Mouse (Mus musculus) heart, embryonic 13.5 days (tissue): Measurements from ENCODE around the gene Rps11. TPM values are rescaled to one million over a fixed set of nuclear protein-coding genes. Genes with fewer than 3 reads are reported as not detected.
"Not testable (repeated sequence)": the region's sequence is repeated elsewhere in the genome, so short reads cannot be mapped to it uniquely, and the experiment has no call there.

Experiments
- ATAC-seq: fragments of 200-750 bp; cut with Nextera tagmentation; 2 replicates; pipeline ENCODE4 v1.8.0; 2017; ENCODE audit warnings: moderate TSS enrichment; ENCODE audit not compliant: insufficient number of reproducible peaks, low FRiP score, low TSS enrichment; ENCODE audit errors: extremely low read depth
- H3K27ac ChIP-seq: fragments of 300-500 bp; sonication (generic); replicated peaks from 2 replicates; pipeline ENCODE4 v1.5.1; 2015; ENCODE audit warnings: moderate library complexity, mild to moderate bottlenecking, inconsistent platforms
- H3K27me3 ChIP-seq: fragments of 300-500 bp; sonication (generic); replicated peaks from 2 replicates; pipeline ENCODE4 v1.6.1; 2015; ENCODE audit warnings: mild to moderate bottlenecking, inconsistent platforms
- H3K36me3 ChIP-seq: fragments of 300-500 bp; sonication (generic); 2 replicates; pipeline ENCODE4 v1.6.1; 2015; ENCODE audit warnings: mild to moderate bottlenecking, inconsistent platforms
- H3K4me1 ChIP-seq: fragments of 300-500 bp; sonication (generic); 2 replicates; pipeline ENCODE4 v1.6.1; 2015; ENCODE audit warnings: inconsistent platforms
- H3K4me2 ChIP-seq: fragments of 300-500 bp; sonication (generic); 2 replicates; pipeline ENCODE4 v1.6.1; 2015; ENCODE audit warnings: inconsistent platforms, mild to moderate bottlenecking, moderate library complexity
- H3K4me3 ChIP-seq: fragments of 300-500 bp; sonication (generic); 2 replicates; pipeline ENCODE4 v1.5.1; 2015; ENCODE audit warnings: moderate library complexity, mild to moderate bottlenecking, inconsistent platforms
- H3K9ac ChIP-seq: fragments of 300-500 bp; sonication (generic); 2 replicates; pipeline ENCODE4 v1.6.1; 2015; ENCODE audit warnings: inconsistent platforms, mild to moderate bottlenecking, moderate library complexity
- H3K9me3 ChIP-seq: fragments of 300-500 bp; sonication (generic); 2 replicates; pipeline ENCODE4 v1.6.1; 2016; ENCODE audit warnings: inconsistent platforms
- WGBS: fragments of 180-500 bp; shearing (Covaris S2); methylation state at CpG from one replicate; pipeline ENCODE4 v1.1.7; 2015; ENCODE audit warnings: mixed read lengths; 5-methylcytosine and 5-hydroxymethylcytosine counted together
- polyA plus RNA-seq: library from polyadenylated mRNA; unstranded; fragments of >200 nt; fragmentation: Nextera tagmentation; extraction: Ambion mirVana; gene quantifications from 2 replicates; pipeline ENCODE4 v1.2.1, GENCODE M21; 2015

The Rps11 gene
- polyA plus RNA-seq, 1 experiment from 2014 or later = 982 TPM

DNA sequence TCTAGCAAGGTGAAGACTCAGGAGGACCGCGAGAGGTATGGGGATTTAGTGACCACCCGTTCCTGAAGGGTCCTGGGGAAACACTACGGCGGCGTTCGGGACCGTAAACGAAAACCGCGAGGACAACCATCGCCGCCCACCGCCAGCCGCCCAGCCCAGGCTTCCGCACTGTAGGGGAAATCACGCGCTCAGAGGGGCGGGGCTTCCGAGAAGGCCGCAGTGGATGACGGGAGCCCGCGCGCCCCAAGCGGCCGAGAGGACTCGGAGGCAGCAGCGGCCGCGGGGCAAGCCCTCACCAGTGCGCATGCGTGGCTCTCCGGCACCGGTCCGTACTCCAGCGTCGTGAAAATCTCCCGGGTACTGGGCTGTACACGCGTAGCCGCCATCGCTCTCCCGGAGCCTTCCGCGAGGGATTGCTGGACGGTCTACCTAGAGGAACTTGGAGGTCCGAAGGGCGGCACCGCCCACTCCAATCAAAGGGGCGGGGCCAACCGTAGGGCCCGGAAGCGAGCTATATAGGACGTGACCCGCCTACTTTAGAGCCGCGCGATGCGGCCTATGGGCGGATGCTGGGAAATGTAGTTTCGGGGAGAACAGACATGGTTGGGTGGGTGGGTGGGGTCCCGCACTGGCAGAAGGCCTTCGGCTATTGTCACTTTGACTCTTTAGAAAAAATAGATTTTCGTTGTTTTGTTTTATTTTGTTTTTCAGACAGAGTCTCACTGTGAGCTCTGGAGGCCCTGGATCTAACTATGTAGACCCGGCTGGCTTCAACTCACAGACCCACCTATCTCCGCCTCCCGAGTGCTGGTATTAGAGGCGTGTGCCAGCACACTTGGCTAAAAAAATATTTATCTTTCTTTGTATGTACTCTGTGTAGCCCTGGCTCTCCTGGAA, 30.1 kb upstream of the Rps11 start, which contains the start of the genes Pih1d1 and Aldh16a1:
Pih1d1 (plus strand) TSS at position 208 of the 897 bp plus-strand sequence.
Aldh16a1 (minus strand) TSS at position 489 of the 897 bp plus-strand sequence.
- 4% methylated on average over 69 of the region's 69 CpGs for WGBS
- Histone ChIP-seq H3K4me1 (peaks cover 21% of the 10 kb centered on the region), H3K4me2 (peak within 1 kb of the TSS; percentile 77), H3K9ac (peak within 1 kb of the TSS; percentile 95), H3K27me3 (no peaks in the 10 kb centered on the region), H3K36me3 (peaks cover 31% of the 10 kb centered on the region), H3K27ac (peak within 1 kb of the TSS; percentile 95), H3K4me3 (peak within 1 kb of the TSS; percentile 70), H3K9me3 (no peaks in the 10 kb centered on the region)
- peak; percentile 89 for ATAC-seq

DNA sequence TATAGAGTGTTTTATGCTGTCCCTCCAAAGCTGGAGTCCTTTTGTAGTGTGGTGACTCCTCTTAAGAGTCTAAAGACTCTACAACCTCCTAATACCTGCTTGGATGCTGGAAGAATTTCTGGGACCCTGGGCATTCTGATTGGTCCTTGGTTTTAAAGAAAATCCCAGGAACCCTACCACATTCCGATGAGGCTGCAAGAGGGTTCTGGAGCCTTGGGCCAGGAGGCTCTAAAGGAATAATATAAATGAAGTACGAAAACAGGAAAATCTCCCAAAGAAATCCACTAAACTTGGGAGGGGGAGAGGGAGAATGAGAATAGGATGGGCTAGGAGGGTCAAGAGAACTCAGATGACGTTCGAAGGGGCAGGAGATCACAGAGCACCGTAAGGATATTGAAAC, 29.3 kb upstream of the Rps11 start:
- 1% methylated on average over 5 of the region's 5 CpGs for WGBS
- H3K4me3 ChIP-seq = peak overlapping the region; percentile 70
- H3K27me3 ChIP-seq = no peaks in the 10 kb centered on the region
- peak overlapping the region; percentile 95 for H3K27ac ChIP-seq
- ATAC-seq = no peak
- H3K4me2 ChIP-seq = peak overlapping the region; percentile 77
- peaks cover 21% of the 10 kb centered on the region for H3K4me1 ChIP-seq
- no peaks in the 10 kb centered on the region for H3K9me3 ChIP-seq
- peaks cover 24% of the 10 kb centered on the region for H3K36me3 ChIP-seq
- H3K9ac ChIP-seq = peak overlapping the region; percentile 95

DNA sequence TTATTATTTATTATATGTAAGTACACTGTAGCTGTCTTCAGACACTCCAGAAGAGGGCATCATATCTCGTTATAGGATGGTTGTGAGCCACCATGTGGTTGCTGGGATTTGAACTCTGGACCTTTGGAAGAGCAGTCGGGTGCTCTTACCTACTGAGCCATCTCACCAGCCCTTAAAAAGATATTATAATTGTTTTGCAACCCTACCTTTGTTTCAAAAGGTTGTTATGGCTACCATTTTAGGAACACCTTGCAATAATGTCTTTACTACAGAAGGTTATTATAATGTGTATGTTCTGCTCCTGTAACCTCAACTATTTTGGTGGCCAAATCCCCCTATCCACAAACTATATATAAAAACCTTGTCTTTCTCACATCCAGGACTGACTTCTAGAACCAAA, 28.8 kb upstream of the Rps11 start:
- Histone ChIP-seq H3K4me2 (peak overlapping the region; percentile 77), H3K4me1 (peaks cover 24% of the 10 kb centered on the region), H3K9ac (peak overlapping the region; percentile 95; the same call in 1 of the 2 replicates), H3K4me3 (peak overlapping the region; percentile 70; the same call in 1 of the 2 replicates), H3K36me3 (peaks cover 21% of the 10 kb centered on the region)
- not testable (repeated sequence) for H3K27ac ChIP-seq, H3K9me3 ChIP-seq, H3K27me3 ChIP-seq, ATAC-seq
- 88% methylated on average over 2 of the region's 2 CpGs for WGBS

GRCm38 (mm10) chr7:45151303-45151702, 27.1 kb upstream of the Rps11 start:
- peaks cover 24% of the 10 kb centered on the region for H3K36me3 ChIP-seq
- 0 out of 2 replicates have a peak overlapping the region, but pooled peaks have one; percentile 4 for H3K9ac ChIP-seq
- H3K9me3 ChIP-seq = no peaks in the 10 kb centered on the region
- peaks cover 24% of the 10 kb centered on the region for H3K4me1 ChIP-seq
- no peak overlapping the region for H3K27ac ChIP-seq
- no peaks in the 10 kb centered on the region for H3K27me3 ChIP-seq
- no peak overlapping the region for H3K4me3 ChIP-seq
- H3K4me2 ChIP-seq = no peak overlapping the region
- 52% methylated on average over 11 of the region's 11 CpGs for WGBS
- no peak for ATAC-seq

DNA sequence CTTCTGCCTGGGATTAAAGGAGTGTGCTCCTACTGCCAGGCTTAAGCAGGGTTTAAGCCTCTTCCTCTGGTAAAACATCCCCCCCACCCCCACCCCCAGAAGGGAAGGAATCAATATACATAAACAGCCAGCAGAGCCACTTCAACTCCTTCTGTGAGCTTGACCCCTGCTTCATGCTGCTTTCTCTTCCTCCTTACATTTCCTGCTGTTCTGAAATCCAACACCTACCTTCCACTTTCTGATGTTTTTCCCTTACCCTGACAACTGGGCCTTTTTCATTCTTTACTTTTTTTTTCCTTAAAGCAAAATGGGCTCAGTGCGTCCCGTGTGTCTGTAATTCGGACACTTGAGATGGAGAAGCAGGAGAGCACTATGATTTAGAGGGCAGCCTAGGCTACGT, 26.1 kb upstream of the Rps11 start:
- H3K36me3 ChIP-seq = peaks cover 29% of the 10 kb centered on the region
- peak overlapping the region; percentile 19; the same call in 1 of the 2 replicates for H3K9ac ChIP-seq
- no peak for ATAC-seq
- peaks cover 23% of the 10 kb centered on the region for H3K4me1 ChIP-seq
- H3K9me3 ChIP-seq = no peaks in the 10 kb centered on the region
- H3K27me3 ChIP-seq = no peaks in the 10 kb centered on the region
- H3K4me2 ChIP-seq = no peak overlapping the region
- H3K4me3 ChIP-seq = no peak overlapping the region
- H3K27ac ChIP-seq = no peak overlapping the region; the same call in 1 of the 2 replicates
- WGBS = 58% methylated on average over 4 of the region's 4 CpGs

- H3K27ac ChIP-seq = no peak overlapping the region
- H3K4me1 ChIP-seq = peaks cover 16% of the 10 kb centered on the region
- WGBS = 66% methylated on average over 6 of the region's 6 CpGs
- H3K9me3 ChIP-seq = no peaks in the 10 kb centered on the region
- H3K27me3 ChIP-seq = no peaks in the 10 kb centered on the region
- H3K36me3 ChIP-seq = peaks cover 37% of the 10 kb centered on the region
- no peak overlapping the region for H3K4me3 ChIP-seq
- no peak for ATAC-seq
- no peak overlapping the region for H3K4me2 ChIP-seq
- H3K9ac ChIP-seq = no peak overlapping the region
These were observed 25.3 kb upstream of the Rps11 start for GRCm38 (mm10) chr7:45149545-45149944.

- Histone ChIP-seq H3K4me3 (no peak overlapping the region), H3K27me3 (no peaks in the 10 kb centered on the region), H3K9ac (no peak overlapping the region), H3K27ac (peak overlapping the region; percentile 26; the same call in 1 of the 2 replicates), H3K36me3 (peaks cover 46% of the 10 kb centered on the region), H3K4me2 (no peak overlapping the region), H3K4me1 (peaks cover 15% of the 10 kb centered on the region), H3K9me3 (no peaks in the 10 kb centered on the region)
- 40% methylated on average over 4 of the region's 4 CpGs for WGBS
- ATAC-seq = no peak
These were observed 24.4 kb upstream of the Rps11 start for GRCm38 (mm10) chr7:45148534-45149098.

GRCm38 (mm10) chr7:45147899-45148298, 23.7 kb upstream of the Rps11 start:
- Histone ChIP-seq H3K27ac (peak overlapping the region; percentile 26; the same call in 1 of the 2 replicates), H3K4me2 (no peak overlapping the region), H3K27me3 (no peaks in the 10 kb centered on the region), H3K9me3 (no peaks in the 10 kb centered on the region), H3K9ac (no peak overlapping the region), H3K4me1 (peaks cover 11% of the 10 kb centered on the region), H3K36me3 (peaks cover 53% of the 10 kb centered on the region), H3K4me3 (no peak overlapping the region)
- WGBS = 71% methylated on average over 11 of the region's 11 CpGs
- no peak for ATAC-seq

- Histone ChIP-seq H3K36me3 (peaks cover 60% of the 10 kb centered on the region), H3K27me3 (no peaks in the 10 kb centered on the region)
- 88% methylated on average over 11 of the region's 11 CpGs for WGBS
These were observed 23.0 kb upstream of the Rps11 start for GRCm38 (mm10) chr7:45147267-45147666.

GRCm38 (mm10) chr7:45145460-45145859, 21.2 kb upstream of the Rps11 start:
- H3K36me3 ChIP-seq = peaks cover 66% of the 10 kb centered on the region
- WGBS = 89% methylated on average over 8 of the region's 8 CpGs
- no peaks in the 10 kb centered on the region for H3K27me3 ChIP-seq
- peaks cover 6% of the 10 kb centered on the region; the same call in 1 of the 2 replicates for H3K4me1 ChIP-seq
- H3K4me3 ChIP-seq = no peak overlapping the region
- no peak overlapping the region for H3K27ac ChIP-seq
- H3K9ac ChIP-seq = no peak overlapping the region
- no peaks in the 10 kb centered on the region for H3K9me3 ChIP-seq
- H3K4me2 ChIP-seq = no peak overlapping the region
- no peak for ATAC-seq

More at GRCm38 (mm10) chr7:45147267-45147666, 23.0 kb upstream of the Rps11 start:
- ATAC-seq = no peak
- no peak overlapping the region for H3K9ac ChIP-seq
- no peak overlapping the region for H3K4me2 ChIP-seq
- peaks cover 11% of the 10 kb centered on the region for H3K4me1 ChIP-seq
- H3K9me3 ChIP-seq = no peaks in the 10 kb centered on the region
- no peak overlapping the region for H3K27ac ChIP-seq
- H3K4me3 ChIP-seq = no peak overlapping the region

GRCm38 (mm10) chr7:45144368-45145174, 20.3 kb upstream of the Rps11 start:
- Histone ChIP-seq H3K9me3 (no peaks in the 10 kb centered on the region), H3K36me3 (peaks cover 66% of the 10 kb centered on the region)
- 79% methylated on average over 13 of the region's 13 CpGs for WGBS

More at GRCm38 (mm10) chr7:45144368-45145174, 20.3 kb upstream of the Rps11 start:
- no peaks in the 10 kb centered on the region for H3K27me3 ChIP-seq
- H3K4me3 ChIP-seq = no peak overlapping the region
- no peak overlapping the region for H3K9ac ChIP-seq
- H3K4me2 ChIP-seq = no peak overlapping the region
- H3K27ac ChIP-seq = no peak overlapping the region
- peaks cover 9% of the 10 kb centered on the region for H3K4me1 ChIP-seq
- ATAC-seq = no peak
